Mouse (Mus musculus) embryonic stem cell, embryonic (primary cell): ENCODE data around the gene Rpl41.

Experiments used
- CTCF ChIA-PET, 4 experiments: fragments of 300-600 bp in 2 of 4; fragments of 350-600 bp in 2 of 4; sonication (Branson Sonifier 250); formaldehyde crosslinking; loops; one replicate each; lab custom pipeline; 2022; ENCODE audit warnings: inconsistent platforms in 2 of 4; lab: Charles Lee
- POLR2A ChIA-PET, 4 experiments: fragments of 300-600 bp in 2 of 4; fragments of 350-600 bp in 2 of 4; sonication (Branson Sonifier 250); formaldehyde crosslinking; loops; one replicate each; lab custom pipeline; 2022; ENCODE audit warnings: antibody characterized with exemption in 4 of 4, inconsistent platforms in 1 of 4; lab: Charles Lee

The Rpl41 gene

DNA sequence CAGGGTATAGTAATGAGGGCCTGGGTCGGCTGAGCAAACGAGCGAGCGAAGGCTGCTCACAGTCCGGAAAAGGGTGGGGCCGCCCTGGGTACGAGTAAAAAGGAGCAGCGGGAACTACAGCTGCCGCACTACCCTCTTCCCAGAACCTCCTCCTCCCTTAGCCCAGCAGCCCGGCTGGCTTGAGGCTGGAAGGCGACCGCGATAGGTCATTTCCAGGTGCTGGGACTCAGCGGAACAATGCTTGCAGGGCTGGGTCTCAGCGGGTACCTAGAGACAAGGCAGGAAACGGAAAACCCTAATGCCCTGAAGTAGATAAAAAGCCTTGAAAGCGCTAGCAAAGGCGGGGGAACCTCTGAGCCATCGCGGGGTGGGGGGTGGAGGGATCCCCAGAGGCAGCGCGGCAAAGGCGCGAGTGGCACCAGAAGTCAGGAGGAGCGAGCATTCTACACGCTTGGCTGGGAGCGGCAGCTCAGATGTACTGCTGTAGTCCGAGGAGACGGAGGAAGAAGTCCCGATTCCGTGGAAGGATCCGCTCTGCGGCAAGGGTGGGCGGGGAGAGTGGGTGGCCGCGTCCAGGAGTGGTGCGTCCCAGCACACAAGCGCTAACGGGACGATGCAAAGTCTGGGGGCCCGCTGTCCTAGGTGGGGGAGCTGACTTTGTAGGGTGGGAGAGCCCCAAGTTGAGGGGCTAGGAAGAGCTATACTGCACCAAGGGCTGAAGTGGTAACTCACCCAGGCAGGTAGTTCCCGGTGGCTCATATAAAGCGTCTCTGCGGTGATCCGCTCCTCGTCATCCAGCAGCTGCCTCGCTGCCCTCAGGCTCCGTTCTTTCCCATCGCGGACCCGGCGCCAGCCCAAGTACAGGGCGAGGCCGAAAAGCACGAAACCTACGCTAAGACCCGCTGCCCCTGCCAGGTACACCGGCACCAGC, 24.1 kb downstream of the Rpl41 start:
- CTCF ChIA-PET: interaction anchor here (0.5 to 3.1 kb wide), 35 partner anchors 8 to 1012 kb away, joined by 3 to 27 read pairs (median 5); partner anchors contain the start of genes Myl6b (in 3 of the 4), Nabp2 (in 3 of the 4), Rnf41 (in 3 of the 4) and Zc3h10 (in 3 of the 4)
- POLR2A ChIA-PET: interaction anchor here (0.5 to 7.0 kb wide), 131 partner anchors 8 to 1163 kb away, joined by 3 to 110 read pairs (median 5); partner anchors contain the start of genes Zc3h10 (in 4 of the 4), Cnpy2 (in 3 of the 4), Myl6 (in 3 of the 4) and Myl6b (in 3 of the 4)

DNA sequence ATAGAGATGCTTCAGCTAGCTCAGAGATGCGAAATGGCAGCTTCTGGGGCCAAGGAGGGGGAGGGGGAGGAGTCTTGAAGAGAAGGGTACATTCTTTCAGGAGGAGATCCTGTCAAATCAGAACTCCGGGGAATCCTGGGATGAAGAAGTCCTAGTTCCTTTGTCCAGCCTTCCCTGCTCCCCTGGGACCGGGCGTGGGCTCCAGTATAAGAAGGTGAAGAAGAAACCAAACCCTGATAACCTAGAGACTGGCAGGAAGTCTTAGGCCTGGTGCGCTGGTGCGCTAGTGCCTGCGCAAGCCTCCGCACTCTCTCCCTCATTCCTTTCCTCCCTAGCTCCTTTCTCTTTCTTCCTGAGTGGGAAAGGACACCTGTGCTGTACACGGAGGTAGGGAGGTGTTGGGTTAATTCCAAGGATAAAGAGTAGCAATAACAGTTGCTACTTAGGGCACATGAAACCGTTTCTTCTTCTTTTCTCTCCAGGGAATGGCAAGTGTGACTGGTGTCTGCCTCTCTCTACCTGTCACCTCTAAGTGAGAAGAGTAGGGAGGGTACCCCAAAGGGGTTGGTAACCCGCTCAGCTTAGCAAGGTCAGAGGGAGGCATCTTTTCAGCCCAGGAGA, 24.9 kb downstream of the Rpl41 start:
- POLR2A ChIA-PET: interaction anchor here (0.5 to 7.0 kb wide), 62 partner anchors 8 to 1162 kb away, joined by 3 to 110 read pairs (median 10); partner anchors contain the start of genes Myl6 (in 3 of the 4), Zc3h10 (in 3 of the 4), Myl6b (in 2 of the 4) and Nabp2 (in 2 of the 4)
- CTCF ChIA-PET: interaction anchor here (0.5 to 3.1 kb wide), 18 partner anchors 11 to 880 kb away, joined by 3 to 27 read pairs (median 4); partner anchors contain the start of genes Myl6 (in 1 of the 4), Myl6b (in 1 of the 4) and Zc3h10 (in 1 of the 4)

DNA sequence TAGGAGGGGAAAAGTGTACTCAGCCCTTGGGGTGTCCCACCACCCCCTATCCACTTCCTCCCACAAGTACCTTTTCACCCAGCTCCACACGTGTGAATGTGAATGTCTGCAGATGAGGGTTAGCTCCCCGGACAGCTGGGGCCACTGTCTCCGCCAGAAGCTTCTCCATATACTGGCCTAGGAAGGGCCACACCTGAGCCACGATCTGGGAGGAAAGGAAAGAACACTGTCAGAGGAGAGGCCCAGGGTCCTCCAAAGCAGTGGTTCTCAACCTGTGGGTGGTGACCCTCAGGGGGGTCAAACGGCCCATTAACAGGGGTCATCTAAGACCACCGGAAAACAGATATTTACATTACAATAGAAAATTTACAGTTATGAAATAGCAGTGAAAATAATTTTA, 26.8 kb downstream of the Rpl41 start:
- ChIA-PET CTCF (interaction anchor here in 1 of 4 experiments (0.5 kb wide), 1 partner anchor 380 kb away, joined by 9 read pairs; no protein-coding TSS in a partner anchor), POLR2A (interaction anchor here in 2 of 4 experiments (0.7 to 1.9 kb wide), 7 partner anchors 10 to 62 kb away, joined by 3 to 8 read pairs (median 3); partner anchors contain the start of genes Myl6b (in 2 of the 2), Myl6 (in 1 of the 2) and Pa2g4 (in 1 of the 2))

DNA sequence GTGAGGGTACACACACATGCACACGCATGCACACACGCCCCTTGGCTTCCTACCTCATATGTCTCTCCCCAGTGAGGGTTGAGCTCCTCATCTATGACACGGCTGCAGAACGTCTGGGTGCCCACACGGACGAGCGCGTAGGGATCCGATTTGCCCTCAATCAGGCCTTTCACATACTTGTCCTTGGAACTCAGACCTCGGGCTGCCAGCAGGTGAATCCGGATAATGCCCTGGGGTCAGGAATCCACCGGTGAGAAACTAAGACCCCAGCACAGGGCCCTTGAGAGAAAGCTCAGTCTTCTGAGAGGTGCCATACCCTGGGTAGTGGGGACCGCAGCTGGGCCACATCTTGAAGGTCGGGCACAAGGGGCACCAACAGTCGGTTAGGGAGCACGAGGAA, 28.5 kb downstream of the Rpl41 start:
- POLR2A ChIA-PET: interaction anchor here in 2 of 4 experiments (0.7 to 2.3 kb wide), 7 partner anchors 9 to 109 kb away, joined by 3 to 10 read pairs (median 3); partner anchors contain the start of genes Myl6b (in 1 of the 2), Nabp2 (in 1 of the 2), Pa2g4 (in 1 of the 2) and Rnf41 (in 1 of the 2)
- CTCF ChIA-PET: interaction anchor here in 1 of 4 experiments (0.6 kb wide), 1 partner anchor 146 kb away, joined by 3 read pairs; no protein-coding TSS in a partner anchor

DNA sequence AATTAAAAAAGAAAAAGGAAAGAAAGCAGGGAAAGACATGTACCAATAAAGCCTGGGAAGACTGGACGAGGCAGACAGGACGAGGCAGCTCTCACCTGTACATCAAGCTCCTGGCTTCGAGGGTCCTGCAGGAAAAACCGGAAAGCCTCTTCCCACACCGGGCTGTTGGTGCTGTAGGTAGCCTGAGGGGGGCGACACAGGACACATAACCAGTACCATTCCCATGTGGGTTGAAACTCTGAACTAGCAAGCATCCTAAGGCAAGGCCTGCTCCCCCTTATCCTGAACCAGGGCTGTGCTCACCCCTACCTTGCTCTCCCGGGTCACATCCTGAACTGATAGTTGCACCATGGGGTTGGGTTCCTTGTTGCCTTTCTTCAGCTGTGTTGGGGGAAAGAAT, 30.3 kb downstream of the Rpl41 start:
- CTCF ChIA-PET: interaction anchor here (0.5 to 1.6 kb wide), 32 partner anchors 9 to 487 kb away, joined by 3 to 13 read pairs (median 3); partner anchors contain the start of genes Myl6 (in 1 of the 4), Nabp2 (in 1 of the 4), Rnf41 (in 1 of the 4) and Suox (in 1 of the 4)
- POLR2A ChIA-PET: interaction anchor here in 3 of 4 experiments (0.5 to 3.5 kb wide), 22 partner anchors 9 to 340 kb away, joined by 3 to 13 read pairs (median 4); partner anchors contain the start of genes Myl6b (in 2 of the 3), Zc3h10 (in 2 of the 3), Myl6 (in 1 of the 3) and Nabp2 (in 1 of the 3)

DNA sequence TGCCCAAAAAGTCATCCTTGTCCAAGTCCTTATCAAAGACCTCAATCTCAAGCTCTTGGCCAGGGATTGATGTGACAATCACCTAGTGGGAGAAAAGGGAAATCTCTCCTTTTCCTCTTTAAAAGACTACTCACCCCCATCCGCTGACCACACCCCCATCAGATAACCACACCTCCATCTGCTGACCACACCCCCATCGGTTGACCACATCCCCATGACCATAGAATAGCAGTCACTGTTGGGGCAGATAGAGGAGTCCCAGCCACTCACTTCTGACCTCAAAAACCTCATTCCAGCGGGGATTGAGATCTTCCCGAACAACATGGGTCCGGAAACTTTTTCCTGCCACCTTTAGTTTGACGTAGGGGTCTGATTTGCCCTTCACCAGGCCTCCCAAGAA, 32.4 kb downstream of the Rpl41 start:
- CTCF ChIA-PET: interaction anchor here in 1 of 4 experiments (0.5 to 1.2 kb wide), 3 partner anchors 9 to 329 kb away, joined by 3 to 7 read pairs (median 3); partner anchors contain the start of gene Esyt1
- POLR2A ChIA-PET: interaction anchor here in 3 of 4 experiments (0.7 to 10.2 kb wide), 18 partner anchors 7 to 386 kb away, joined by 3 to 80 read pairs (median 4); partner anchors contain the start of genes Esyt1 (in 3 of the 3), Myl6 (in 2 of the 3), Zc3h10 (in 2 of the 3) and Myl6b (in 1 of the 3)

DNA sequence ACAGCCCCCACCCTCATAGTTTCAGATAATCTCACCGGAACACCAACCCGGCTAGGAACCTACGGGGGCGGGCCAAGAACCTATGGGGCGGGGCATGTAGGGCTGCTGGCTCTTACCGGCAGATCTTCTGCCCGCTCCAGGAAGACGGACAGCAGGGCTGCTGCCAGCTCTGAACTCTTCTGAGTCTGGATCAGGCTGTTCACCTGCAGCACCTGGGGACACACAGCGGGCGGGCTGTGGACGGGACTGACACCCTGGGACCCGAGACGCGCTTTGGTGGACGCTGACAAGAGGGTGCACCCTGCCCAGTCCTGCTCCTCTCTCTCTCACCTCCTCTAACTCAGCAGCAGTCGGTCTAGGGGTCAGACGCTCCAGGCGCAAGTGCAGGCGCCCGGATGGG, 33.1 kb downstream of the Rpl41 start:
- ChIA-PET CTCF (interaction anchor here in 1 of 4 experiments (1.2 kb wide), 1 partner anchor 10 kb away, joined by 3 read pairs; the partner anchor contains the start of gene Esyt1), POLR2A (interaction anchor here in 3 of 4 experiments (0.7 to 10.2 kb wide), 11 partner anchors 9 to 71 kb away, joined by 3 to 80 read pairs (median 7); partner anchors contain the start of genes Esyt1 (in 2 of the 3), Myl6b (in 2 of the 3), Zc3h10 (in 2 of the 3) and Myl6 (in 1 of the 3))

DNA sequence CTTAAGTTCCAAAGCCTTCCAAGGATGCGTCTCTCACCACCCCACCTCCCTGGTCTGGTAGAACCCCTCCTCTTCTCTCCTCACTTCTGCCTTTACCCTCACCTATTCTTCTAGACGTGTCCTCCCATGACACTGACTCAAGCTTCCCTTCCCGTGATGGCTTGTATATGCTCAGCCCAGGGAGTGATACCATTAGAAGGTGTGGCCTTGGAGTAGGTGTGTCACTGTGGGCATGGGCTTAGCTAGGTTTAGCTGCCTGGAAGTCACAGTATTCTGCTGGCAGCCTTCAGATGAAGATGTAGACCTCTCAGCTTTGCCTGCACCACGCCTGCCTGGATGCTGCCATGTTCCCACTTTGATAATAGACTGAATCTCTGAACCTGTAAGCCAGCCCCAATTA, 34.1 kb downstream of the Rpl41 start:
- ChIA-PET CTCF (interaction anchor here in 1 of 4 experiments (1.2 kb wide), 1 partner anchor 11 kb away, joined by 3 read pairs; the partner anchor contains the start of gene Esyt1), POLR2A (interaction anchor here in 3 of 4 experiments (0.6 to 10.2 kb wide), 9 partner anchors 10 to 42 kb away, joined by 3 to 80 read pairs (median 8); partner anchors contain the start of genes Esyt1 (in 2 of the 3), Myl6b (in 2 of the 3) and Zc3h10 (in 2 of the 3))

DNA sequence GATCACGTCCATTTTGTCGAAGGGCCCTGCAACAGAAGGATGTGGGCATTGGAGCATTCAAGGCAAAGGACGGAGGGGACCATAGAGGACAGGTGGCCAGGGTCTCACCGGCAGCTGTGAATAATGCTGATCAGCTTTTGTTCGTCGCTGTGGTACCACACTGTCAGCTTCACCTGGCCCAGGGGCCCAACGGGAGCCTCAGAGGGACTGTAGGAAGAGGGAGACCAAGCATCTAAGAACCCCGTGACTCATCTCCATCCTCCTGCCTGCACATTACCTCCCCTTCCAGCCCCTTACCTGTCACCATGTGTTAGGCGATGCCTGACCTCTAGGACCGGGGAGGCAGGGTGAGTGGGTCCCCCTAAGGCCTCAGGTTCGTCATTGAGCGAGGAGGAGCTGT, 37.3 kb downstream of the Rpl41 start:
- ChIA-PET CTCF (interaction anchor here in 1 of 4 experiments (0.5 kb wide), 1 partner anchor 77 kb away, joined by 4 read pairs; no protein-coding TSS in a partner anchor), POLR2A (interaction anchor here in 3 of 4 experiments (0.7 to 10.2 kb wide), 24 partner anchors 8 to 411 kb away, joined by 3 to 80 read pairs (median 5); partner anchors contain the start of genes Esyt1 (in 2 of the 3), Zc3h10 (in 2 of the 3), Myl6 (in 1 of the 3) and Nabp2 (in 1 of the 3))

DNA sequence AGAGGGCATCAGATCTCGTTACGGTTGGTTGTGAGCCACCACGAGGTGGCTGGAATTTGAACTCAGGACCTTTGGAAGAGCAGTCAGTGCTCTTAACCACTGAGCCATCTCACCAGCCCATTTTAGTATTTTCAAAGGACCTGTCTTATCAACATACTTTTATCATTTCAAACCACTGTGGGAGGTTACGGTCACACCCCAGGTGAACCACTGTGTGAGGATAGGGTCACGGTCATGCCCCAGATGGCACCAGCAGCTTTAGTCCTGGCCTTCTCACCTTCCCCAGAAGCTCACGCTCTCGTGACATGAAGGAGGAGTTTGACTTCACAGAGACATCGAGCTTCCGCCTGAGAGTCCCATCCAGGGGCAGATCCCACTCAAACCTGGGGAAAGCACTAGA, 37.9 kb downstream of the Rpl41 start:
- CTCF ChIA-PET: interaction anchor here in 2 of 4 experiments (0.5 to 0.6 kb wide), 4 partner anchors 36 to 264 kb away, joined by 3 to 5 read pairs (median 4); no protein-coding TSS in a partner anchor
- POLR2A ChIA-PET: interaction anchor here in 3 of 4 experiments (1.0 to 10.2 kb wide), 16 partner anchors 10 to 317 kb away, joined by 3 to 80 read pairs (median 6); partner anchors contain the start of genes Esyt1 (in 2 of the 3), Myl6b (in 2 of the 3), Zc3h10 (in 2 of the 3) and Myl6 (in 1 of the 3)

DNA sequence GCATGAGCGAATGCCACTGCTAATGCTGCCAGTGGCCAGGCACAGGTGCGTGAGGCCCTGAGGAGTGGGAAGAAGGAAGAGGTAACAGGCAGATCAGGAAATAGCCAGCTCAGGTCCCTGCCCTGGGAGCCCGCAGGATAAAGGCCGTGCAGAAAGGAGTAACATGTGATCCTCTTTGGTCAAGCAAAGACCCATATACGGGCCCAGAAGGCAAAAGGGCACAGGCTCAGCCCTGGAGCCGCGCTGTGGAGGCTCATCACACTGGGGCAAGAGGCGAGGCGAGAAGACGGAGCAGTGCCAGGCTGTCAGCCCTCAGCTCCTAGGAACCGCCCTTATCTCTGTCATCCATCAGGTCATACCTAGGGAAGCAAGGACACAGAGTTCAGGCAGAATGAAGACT, 38.8 kb downstream of the Rpl41 start:
- ChIA-PET POLR2A (interaction anchor here (0.7 to 10.2 kb wide), 23 partner anchors 9 to 316 kb away, joined by 3 to 80 read pairs (median 5); partner anchors contain the start of genes Esyt1 (in 4 of the 4), Myl6 (in 3 of the 4), Zc3h10 (in 3 of the 4) and Myl6b (in 2 of the 4)), CTCF (interaction anchor here in 1 of 4 experiments (0.8 to 2.5 kb wide), 2 partner anchors 9 to 11 kb away, joined by 3 to 13 read pairs; no protein-coding TSS in a partner anchor)

DNA sequence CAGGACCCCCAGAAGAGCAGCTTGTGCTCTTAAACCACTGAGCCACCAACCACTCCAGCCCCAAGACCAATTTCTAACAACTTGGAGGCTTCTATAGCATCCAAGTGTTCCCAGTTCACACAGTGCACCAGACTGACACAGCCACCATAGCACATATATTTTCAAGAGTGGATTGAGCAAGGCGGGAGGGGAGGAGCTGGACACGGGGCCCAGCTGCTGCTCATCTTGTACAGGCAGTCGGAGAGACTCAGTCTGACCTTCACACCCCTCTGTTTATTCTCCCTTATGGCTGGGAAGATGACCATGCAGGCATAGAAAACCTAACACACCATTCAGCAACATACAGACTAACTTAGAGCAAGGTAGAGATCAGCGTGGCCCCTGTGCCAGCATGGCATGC, 39.3 kb downstream of the Rpl41 start:
- POLR2A ChIA-PET: interaction anchor here (0.7 to 10.2 kb wide), 25 partner anchors 7 to 403 kb away, joined by 3 to 80 read pairs (median 5); partner anchors contain the start of genes Esyt1 (in 4 of the 4), Myl6 (in 3 of the 4), Zc3h10 (in 3 of the 4) and Myl6b (in 2 of the 4)

DNA sequence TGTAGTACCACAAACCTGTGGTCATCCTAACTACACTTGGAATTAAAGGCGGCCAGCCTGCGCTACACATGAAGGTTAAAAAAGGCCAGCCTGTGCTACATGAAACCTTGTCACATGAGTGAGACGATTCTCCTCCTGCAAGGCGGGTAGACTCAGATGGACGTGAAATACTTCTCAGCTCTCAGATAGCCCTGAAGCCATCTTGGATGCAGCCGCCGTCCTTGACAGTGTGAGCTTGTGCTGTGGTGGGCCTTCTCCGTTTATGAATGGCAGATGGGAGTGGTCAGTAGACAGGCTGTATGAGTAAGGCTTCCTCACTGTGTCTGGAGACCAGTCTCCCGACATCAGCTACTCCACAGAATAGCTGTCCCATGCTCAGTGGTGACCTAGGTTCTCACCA, 39.9 kb downstream of the Rpl41 start:
- ChIA-PET CTCF (interaction anchor here in 3 of 4 experiments (0.6 to 2.5 kb wide), 6 partner anchors 10 to 160 kb away, joined by 3 to 13 read pairs (median 4); partner anchors contain the start of gene Esyt1 (in 1 of the 3)), POLR2A (interaction anchor here (0.6 to 10.2 kb wide), 26 partner anchors 8 to 902 kb away, joined by 3 to 80 read pairs (median 6); partner anchors contain the start of genes Myl6 (in 3 of the 4), Zc3h10 (in 3 of the 4), Esyt1 (in 2 of the 4) and Myl6b (in 2 of the 4))

More for the DNA sequence above, 39.3 kb downstream of the Rpl41 start:
- CTCF ChIA-PET: interaction anchor here in 2 of 4 experiments (0.6 to 2.5 kb wide), 5 partner anchors 9 to 195 kb away, joined by 3 to 13 read pairs (median 4); partner anchors contain the start of gene Esyt1 (in 1 of the 2)

DNA sequence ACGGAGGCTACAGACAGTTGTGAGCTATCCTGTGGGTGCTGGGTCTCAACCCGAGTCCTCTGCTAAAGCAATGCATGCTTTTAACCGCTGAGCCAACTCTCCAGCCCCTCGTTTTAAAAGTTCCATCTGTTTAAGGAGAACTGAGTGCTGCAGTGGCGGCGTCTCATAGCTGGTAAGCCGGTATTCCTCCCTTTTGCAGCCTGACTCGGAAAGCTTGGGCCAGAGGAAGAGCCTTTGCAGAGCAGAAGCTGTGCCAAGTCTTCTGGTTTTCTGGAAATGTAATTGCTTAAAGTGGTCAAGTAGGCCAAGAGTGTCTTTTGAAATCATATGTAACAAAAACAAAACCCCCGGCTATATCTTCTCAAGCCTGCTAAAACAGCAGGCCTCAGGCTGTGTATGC, 40.8 kb downstream of the Rpl41 start:
- ChIA-PET CTCF (interaction anchor here in 2 of 4 experiments (0.9 to 2.5 kb wide), 2 partner anchors 10 to 11 kb away, joined by 3 to 13 read pairs; no protein-coding TSS in a partner anchor), POLR2A (interaction anchor here in 3 of 4 experiments (0.5 to 10.2 kb wide), 9 partner anchors 9 to 122 kb away, joined by 3 to 80 read pairs (median 14); partner anchors contain the start of genes Esyt1 (in 2 of the 3), Myl6b (in 2 of the 3) and Zc3h10 (in 2 of the 3))

DNA sequence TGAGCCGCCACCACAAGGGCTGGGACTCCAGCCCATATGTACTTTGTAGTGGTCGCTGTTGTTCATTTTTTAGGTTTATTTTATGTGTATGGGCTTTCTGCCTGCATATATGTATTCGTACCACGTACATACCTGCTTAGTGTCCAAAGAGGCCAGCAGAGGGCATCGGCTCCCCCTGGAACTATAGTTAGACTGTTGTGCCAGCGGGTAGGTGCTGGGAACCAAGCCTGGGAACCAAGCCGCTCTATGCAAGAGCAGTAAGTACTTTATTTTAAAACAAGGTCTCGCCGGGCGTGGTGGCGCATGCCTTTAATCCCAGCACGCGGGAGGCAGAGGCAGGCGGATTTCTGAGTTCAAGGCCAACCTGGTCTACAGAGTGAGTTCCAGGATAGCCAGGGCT, 43.1 kb downstream of the Rpl41 start:
- ChIA-PET CTCF (interaction anchor here in 2 of 4 experiments (0.6 to 1.0 kb wide), 2 partner anchors 60 to 295 kb away, joined by 3 read pairs; partner anchors contain the start of gene Pa2g4 (in 1 of the 2)), POLR2A (interaction anchor here in 2 of 4 experiments (2.9 to 5.7 kb wide), 2 partner anchors 12 to 20 kb away, joined by 11 to 30 read pairs; partner anchors contain the start of genes Esyt1 (in 1 of the 2) and Myl6 (in 1 of the 2))
